Mouse (Mus musculus): Measurements from ENCODE around the gene Rassf2. TPM values are rescaled to one million over a fixed set of nuclear protein-coding genes. Genes with fewer than 3 reads are reported as not detected.

Rassf2 gene
- polyA plus RNA-seq, 1 experiment from 2014 or later: 10.6 TPM

DNA sequence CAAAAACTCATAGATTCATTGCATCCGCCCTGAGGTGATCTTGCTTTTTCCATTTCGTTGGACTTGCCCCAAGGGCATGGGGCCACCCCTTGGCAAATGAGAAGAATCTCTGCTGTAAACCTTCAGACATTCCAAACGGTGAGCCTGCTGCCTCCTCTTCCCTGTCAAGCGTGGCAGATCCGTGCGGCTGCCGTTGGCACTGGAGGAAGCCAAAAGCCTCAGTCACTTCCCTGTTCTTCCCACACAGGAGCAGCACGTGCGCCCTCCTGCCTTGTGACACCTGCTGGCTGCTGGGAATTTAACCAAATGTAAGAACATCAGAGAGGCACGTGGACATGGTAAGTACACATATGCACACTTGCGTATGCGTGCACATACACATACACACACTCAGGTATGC, 34.3 kb downstream of the Rassf2 start:
- WGBS: 87% methylated on average over 12 of the region's 12 CpGs
- H3K9me3 ChIP-seq: no peaks in the 10 kb centered on the region
- H3K4me3 ChIP-seq: no peak overlapping the region
- no peak overlapping the region for H3K27ac ChIP-seq (replicated peaks)
- no peak for DNase-seq (ENCODE audit: low spot score)
- H3K27me3 ChIP-seq (replicated peaks; ENCODE audit: low read depth, poor library complexity, severe bottlenecking): no peaks in the 10 kb centered on the region
- peaks cover 40% of the 10 kb centered on the region for H3K36me3 ChIP-seq (replicated peaks)
- peaks cover 10% of the 10 kb centered on the region for H3K4me1 ChIP-seq

DNA sequence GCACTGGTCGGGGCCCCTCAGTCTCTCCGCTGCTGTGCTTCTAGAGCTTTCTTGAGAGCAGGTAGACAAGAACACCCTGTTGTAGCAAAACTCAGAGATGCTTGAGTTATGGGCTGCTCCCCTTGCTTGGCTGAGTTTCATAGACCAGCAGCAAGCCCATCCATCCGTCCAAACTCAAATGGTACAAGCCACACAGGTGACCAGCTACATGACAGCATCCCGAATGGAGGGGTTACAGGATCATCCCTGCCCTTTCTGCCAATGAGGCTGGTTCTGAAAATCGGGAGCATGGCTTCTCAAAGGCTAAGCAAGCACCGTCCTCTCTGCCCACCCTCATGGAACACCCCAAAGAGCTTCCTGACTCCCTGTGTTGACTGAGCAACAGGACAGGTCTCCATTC, 35.1 kb downstream of the Rassf2 start:
- H3K4me3 ChIP-seq: no peak overlapping the region
- no peaks in the 10 kb centered on the region for H3K9me3 ChIP-seq
- 92% methylated on average over 6 of the region's 6 CpGs for WGBS
- peaks cover 34% of the 10 kb centered on the region for H3K36me3 ChIP-seq (replicated peaks)
- no peak for DNase-seq (ENCODE audit: low spot score)
- H3K27ac ChIP-seq (replicated peaks): no peak overlapping the region
- H3K4me1 ChIP-seq: peaks cover 10% of the 10 kb centered on the region
- H3K27me3 ChIP-seq (replicated peaks; ENCODE audit: low read depth, poor library complexity, severe bottlenecking): no peaks in the 10 kb centered on the region

DNA sequence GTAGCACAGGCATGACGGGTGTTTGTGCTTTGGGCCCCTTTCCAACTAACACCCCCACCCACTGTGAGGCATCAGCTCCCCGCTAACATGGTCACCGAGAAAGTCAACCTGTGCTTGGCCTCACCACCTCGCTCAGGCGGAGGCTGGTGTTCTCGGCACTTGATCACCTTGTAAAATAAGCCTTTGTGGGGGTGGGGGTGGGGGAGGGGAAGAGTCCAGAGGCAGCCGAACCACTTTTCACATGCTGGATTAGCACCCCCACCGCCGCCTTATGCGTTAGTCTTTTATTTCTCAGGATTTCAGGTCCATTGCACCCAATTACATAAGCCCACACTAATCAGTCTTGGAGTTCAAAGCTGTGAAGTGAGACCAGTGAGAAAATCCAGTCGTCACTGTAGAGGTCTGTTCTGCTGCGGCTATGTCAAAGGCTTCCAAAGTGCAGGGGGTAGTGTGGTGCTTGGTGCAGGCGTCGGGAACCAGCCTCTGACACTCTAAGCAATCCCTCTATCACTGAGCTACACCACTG, 36.4 kb downstream of the Rassf2 start:
- Histone ChIP-seq H3K4me3 (no peak overlapping the region), H3K9me3 (no peaks in the 10 kb centered on the region), H3K27me3 (replicated peaks; ENCODE audit: low read depth, poor library complexity, severe bottlenecking) (no peaks in the 10 kb centered on the region), H3K36me3 (replicated peaks) (peaks cover 28% of the 10 kb centered on the region), H3K27ac (replicated peaks) (0 out of 2 replicates have a peak overlapping the region, but pooled peaks have one; percentile 41), H3K4me1 (peaks cover 10% of the 10 kb centered on the region)
- no peak for DNase-seq (ENCODE audit: low spot score)
- WGBS: 45% methylated on average over 14 of the region's 14 CpGs

DNA sequence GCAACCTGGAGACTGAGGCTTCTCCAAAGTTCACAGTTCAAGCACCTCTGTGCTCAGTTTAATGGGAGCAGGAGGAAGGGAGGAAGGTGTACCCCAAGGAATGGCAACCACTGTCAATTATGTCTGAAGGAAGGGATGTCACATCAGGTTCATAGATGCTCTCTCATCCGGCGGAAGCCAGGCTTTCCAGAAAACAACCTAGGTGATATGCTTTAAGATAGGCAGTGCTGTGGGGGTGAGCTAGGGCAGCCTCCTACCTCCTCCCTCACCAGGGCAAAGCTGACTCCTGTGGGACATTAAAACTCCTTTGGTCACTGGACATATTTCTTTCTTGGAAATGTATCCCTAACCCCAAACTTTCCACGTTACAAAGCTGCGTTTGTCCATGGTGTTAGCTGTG, 36.9 kb downstream of the Rassf2 start:
- no peak for DNase-seq (ENCODE audit: low spot score)
- Histone ChIP-seq H3K36me3 (replicated peaks) (peaks cover 25% of the 10 kb centered on the region), H3K4me3 (no peak overlapping the region), H3K27me3 (replicated peaks; ENCODE audit: low read depth, poor library complexity, severe bottlenecking) (no peaks in the 10 kb centered on the region), H3K27ac (replicated peaks) (0 out of 2 replicates have a peak overlapping the region, but pooled peaks have one; percentile 41), H3K4me1 (peaks cover 10% of the 10 kb centered on the region), H3K9me3 (no peaks in the 10 kb centered on the region)
- 83% methylated on average over 4 of the region's 4 CpGs for WGBS

DNA sequence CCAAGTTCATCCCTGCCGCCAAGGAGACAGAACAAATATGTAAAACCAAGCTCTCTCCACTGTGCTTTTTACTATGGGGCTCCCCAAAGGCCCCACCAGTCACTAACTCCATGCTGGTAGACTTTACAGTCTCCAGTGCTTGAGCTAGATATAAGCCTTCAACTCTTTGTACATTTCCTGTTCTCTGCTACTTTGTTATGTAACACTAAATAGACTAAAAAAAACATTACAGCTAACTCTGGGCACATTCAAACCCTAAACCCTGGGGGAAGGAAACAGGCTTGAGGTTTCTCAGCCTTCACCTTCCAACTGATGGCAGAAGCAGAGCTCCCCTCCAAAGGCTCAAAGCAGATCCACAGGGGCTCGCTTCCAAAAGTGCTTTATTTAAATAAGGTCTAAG, 37.6 kb downstream of the Rassf2 start:
- no peak overlapping the region for H3K27ac ChIP-seq (replicated peaks)
- H3K4me1 ChIP-seq: peaks cover 10% of the 10 kb centered on the region
- peaks cover 18% of the 10 kb centered on the region for H3K36me3 ChIP-seq (replicated peaks)
- WGBS: 85% methylated on average over 2 of the region's 2 CpGs
- H3K9me3 ChIP-seq: no peaks in the 10 kb centered on the region
- DNase-seq (ENCODE audit: low spot score): no peak
- no peak overlapping the region for H3K4me3 ChIP-seq
- H3K27me3 ChIP-seq (replicated peaks; ENCODE audit: low read depth, poor library complexity, severe bottlenecking): no peaks in the 10 kb centered on the region

DNA sequence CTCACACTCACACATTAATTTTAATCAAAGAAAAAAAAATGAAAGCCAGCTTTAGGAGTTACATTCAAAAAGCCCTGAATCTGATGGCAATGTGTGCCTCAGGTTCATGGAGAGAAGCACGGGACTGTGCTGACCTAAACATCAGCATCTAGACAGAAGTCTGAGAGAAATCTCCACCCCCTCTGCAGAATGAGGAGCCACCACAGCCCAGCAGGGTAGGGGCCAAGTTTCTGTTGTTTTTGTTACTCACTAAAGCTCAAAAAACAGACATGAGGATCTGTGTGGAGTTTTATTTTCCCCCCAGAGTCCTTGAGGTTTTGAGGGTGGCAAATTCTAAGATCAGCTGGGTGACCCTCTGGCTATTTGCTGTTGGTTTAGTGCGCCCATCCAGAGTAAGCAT, 41.5 kb downstream of the Rassf2 start:
- DNase-seq (ENCODE audit: low spot score): no peak
- H3K27ac ChIP-seq (replicated peaks): no peak overlapping the region
- H3K9me3 ChIP-seq: no peaks in the 10 kb centered on the region
- 73% methylated on average over 2 of the region's 2 CpGs for WGBS
- no peak overlapping the region for H3K4me3 ChIP-seq
- H3K36me3 ChIP-seq (replicated peaks): no peaks in the 10 kb centered on the region
- no peaks in the 10 kb centered on the region for H3K27me3 ChIP-seq (replicated peaks; ENCODE audit: low read depth, poor library complexity, severe bottlenecking)
- H3K4me1 ChIP-seq: peaks cover 6% of the 10 kb centered on the region

DNA sequence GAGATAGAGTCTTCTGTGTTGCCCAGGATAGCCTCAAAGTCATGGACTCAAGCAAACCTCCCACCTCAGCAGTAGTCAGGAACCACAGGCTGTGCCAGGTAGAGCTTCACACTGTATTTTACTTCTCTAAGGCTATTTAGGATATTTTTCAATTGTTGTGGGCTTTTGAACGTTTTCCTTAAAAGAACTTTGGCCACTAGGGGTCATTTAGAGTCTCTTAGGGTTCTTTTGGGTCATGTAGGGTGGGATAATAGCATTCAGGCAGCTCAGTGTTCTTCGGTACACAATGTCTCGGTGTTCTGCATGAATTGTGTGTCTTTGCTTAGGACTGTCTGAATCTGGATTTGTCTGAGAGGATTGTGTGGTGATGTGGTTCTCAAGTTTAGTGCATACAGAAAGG, 42.1 kb downstream of the Rassf2 start:
- 57% methylated on average over 3 of the region's 3 CpGs for WGBS

DNA sequence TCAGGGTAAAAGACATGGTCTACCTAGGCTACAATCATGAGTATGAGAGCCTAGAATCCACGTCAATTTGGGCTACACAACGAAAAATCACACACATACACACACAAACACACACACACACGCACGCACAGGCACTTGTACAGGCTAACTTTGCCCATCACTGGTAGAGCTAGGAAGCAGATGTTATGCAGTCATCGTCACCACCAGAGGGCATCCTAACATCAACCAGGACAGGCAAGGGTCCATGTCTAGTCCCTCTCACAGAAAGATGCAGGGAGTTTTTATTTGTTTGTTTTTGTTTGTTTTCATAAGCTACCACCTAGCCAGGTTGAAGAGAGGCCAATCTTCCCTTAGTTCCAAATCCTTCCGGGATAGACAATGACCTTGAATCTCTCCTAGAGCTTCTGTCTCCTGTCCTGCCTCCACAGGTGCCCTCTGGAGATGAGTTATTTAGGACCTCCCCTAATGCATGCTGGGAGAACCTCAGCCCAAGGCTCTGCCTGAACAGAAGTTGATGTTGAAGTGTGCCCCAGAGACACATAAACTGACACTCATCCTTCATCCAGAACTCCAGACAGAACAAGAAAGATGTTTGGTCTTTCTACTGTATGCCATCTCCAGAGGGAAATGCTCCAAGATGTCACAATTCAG, 47.4 kb downstream of the Rassf2 start:
- Histone ChIP-seq H3K27ac (replicated peaks) (no peak overlapping the region), H3K9me3 (peaks cover 2% of the 10 kb centered on the region; the same call in 1 of the 2 replicates), H3K4me3 (no peak overlapping the region), H3K36me3 (replicated peaks) (no peaks in the 10 kb centered on the region), H3K27me3 (replicated peaks; ENCODE audit: low read depth, poor library complexity, severe bottlenecking) (no peaks in the 10 kb centered on the region), H3K4me1 (peaks cover 4% of the 10 kb centered on the region)
- peak; percentile 68 for DNase-seq (ENCODE audit: low spot score)
- 16% methylated on average over 6 of the region's 6 CpGs for WGBS

More for the DNA sequence above, 42.1 kb downstream of the Rassf2 start:
- Histone ChIP-seq H3K9me3 (no peaks in the 10 kb centered on the region), H3K4me3 (no peak overlapping the region), H3K4me1 (no peaks in the 10 kb centered on the region), H3K27me3 (replicated peaks; ENCODE audit: low read depth, poor library complexity, severe bottlenecking) (no peaks in the 10 kb centered on the region), H3K36me3 (replicated peaks) (no peaks in the 10 kb centered on the region), H3K27ac (replicated peaks) (no peak overlapping the region)
- no peak for DNase-seq (ENCODE audit: low spot score)

DNA sequence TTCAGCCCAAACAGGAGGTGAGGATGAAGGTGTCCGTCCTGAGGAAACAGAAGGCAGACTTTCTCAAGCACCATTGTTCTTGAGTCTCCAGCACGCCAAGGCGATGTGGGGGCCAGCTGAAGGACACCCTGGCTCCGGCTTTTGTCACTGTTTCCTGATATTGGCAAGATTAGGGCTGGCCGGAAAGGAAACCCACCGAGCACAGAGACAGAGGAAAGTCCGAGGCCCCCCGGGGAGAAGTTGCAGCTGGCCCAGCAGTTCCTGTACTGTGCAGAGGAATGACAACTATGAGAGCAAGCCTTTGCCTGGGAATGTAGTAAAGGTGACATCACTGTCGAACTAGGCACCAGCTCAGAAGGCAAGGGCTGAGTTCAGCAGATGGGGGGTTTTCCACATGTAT, 49.2 kb downstream of the Rassf2 start:
- Histone ChIP-seq H3K36me3 (replicated peaks) (no peaks in the 10 kb centered on the region), H3K4me3 (no peak overlapping the region), H3K27ac (replicated peaks) (no peak overlapping the region; the same call in 1 of the 2 replicates), H3K27me3 (replicated peaks; ENCODE audit: low read depth, poor library complexity, severe bottlenecking) (no peaks in the 10 kb centered on the region), H3K9me3 (peaks cover 2% of the 10 kb centered on the region; the same call in 1 of the 2 replicates), H3K4me1 (peaks cover 4% of the 10 kb centered on the region)
- WGBS: 41% methylated on average over 9 of the region's 9 CpGs
- DNase-seq (ENCODE audit: low spot score): peak; percentile 38

DNA sequence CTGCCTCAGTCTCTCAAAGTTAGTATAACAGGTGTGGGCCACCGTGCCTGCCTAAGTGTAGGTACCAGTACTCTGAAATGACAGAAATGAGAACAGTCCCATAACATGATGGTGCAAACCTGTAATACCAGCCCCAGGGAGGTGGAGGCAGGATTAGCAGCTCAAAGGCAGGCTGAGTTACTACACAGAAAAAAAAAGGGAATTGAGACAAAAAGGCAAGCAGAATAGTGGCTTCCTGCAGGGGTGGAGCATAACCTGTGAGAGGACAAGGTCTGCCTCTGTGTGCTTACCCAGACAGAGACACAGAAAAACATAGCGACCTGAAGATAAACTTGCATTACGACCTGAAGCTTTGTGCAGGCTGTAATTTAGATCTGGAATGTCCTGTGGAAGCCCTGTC, 53.4 kb downstream of the Rassf2 start:
- WGBS: 79% methylated on average over 3 of the region's 3 CpGs
- Histone ChIP-seq H3K27me3 (replicated peaks; ENCODE audit: low read depth, poor library complexity, severe bottlenecking) (no peaks in the 10 kb centered on the region), H3K9me3 (peaks cover 2% of the 10 kb centered on the region; the same call in 1 of the 2 replicates), H3K4me3 (no peak overlapping the region), H3K4me1 (peaks cover 4% of the 10 kb centered on the region), H3K36me3 (replicated peaks) (no peaks in the 10 kb centered on the region), H3K27ac (replicated peaks) (no peak overlapping the region)
- DNase-seq (ENCODE audit: low spot score): no peak

DNA sequence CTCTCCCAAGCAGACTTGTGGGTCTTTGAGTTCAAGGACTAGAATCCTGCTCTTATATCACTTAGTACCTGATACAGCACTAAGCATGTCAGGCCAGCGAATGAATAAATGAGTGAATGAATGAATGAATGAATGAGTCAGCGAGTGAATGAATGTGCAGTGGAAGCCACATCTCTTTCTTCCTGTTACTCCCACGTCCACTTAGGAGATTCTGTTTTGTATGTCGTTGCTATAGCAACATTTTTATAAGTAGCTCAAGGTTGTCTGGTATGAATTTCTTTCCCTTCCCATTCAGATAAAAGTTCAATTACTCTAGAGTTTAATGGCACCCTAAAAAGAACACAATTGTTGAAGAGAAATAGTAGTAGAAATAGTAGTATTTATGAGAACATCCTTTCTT, 59.0 kb downstream of the Rassf2 start:
- 85% methylated on average over 4 of the region's 4 CpGs for WGBS
- Histone ChIP-seq H3K4me1 (no peaks in the 10 kb centered on the region), H3K4me3 (no peak overlapping the region)

DNA sequence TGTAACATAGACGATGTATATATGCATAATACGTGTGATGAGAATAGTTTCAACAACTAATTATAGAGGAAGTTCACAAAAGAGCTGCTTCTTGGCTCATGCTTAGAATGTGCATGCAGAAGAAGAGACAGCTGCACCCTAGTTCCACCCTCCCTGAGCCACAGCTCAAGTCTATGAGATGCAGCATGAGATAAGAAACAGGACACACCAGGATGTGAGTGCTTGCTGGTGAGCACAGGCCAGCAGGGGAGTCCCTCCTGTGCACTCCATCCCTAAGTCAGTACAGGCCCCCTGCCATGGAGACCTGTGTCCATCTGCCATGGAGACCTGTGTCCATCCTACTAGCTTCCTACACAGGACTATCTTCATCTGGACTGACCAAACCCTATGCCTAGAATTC, 59.5 kb downstream of the Rassf2 start:
- Histone ChIP-seq H3K9me3 (no peaks in the 10 kb centered on the region), H3K4me1 (no peaks in the 10 kb centered on the region), H3K36me3 (replicated peaks) (no peaks in the 10 kb centered on the region), H3K4me3 (no peak overlapping the region), H3K27me3 (replicated peaks; ENCODE audit: low read depth, poor library complexity, severe bottlenecking) (no peaks in the 10 kb centered on the region), H3K27ac (replicated peaks) (no peak overlapping the region)
- WGBS: 90% methylated on average over 2 of the region's 2 CpGs
- DNase-seq (ENCODE audit: low spot score): no peak

More for the DNA sequence above, 59.0 kb downstream of the Rassf2 start:
- no peaks in the 10 kb centered on the region for H3K9me3 ChIP-seq
- no peak for DNase-seq (ENCODE audit: low spot score)
- H3K36me3 ChIP-seq (replicated peaks): no peaks in the 10 kb centered on the region
- no peak overlapping the region for H3K27ac ChIP-seq (replicated peaks)
- no peaks in the 10 kb centered on the region for H3K27me3 ChIP-seq (replicated peaks; ENCODE audit: low read depth, poor library complexity, severe bottlenecking)

DNA sequence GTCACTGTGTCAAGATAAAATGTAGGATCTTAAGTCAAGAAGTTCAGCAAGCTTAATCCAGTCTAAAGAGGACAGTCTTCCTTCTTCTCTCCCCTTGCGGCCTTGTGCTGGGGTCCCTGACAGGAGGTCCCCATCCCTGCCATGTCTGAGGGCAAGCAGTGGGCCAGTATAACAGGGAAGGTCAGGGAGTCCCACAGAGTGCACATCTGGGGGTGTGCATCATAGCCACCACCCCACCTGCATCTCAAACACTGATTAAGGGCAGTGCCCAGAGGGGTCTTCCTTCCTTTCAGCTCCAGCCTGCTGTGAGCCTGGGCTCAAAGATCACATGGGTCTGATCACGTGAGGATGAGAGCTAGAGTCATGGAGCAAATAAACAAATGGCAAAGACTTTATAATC, 68.4 kb downstream of the Rassf2 start:
- peaks cover 2% of the 10 kb centered on the region; the same call in 1 of the 2 replicates for H3K27me3 ChIP-seq (replicated peaks; ENCODE audit: low read depth, poor library complexity, severe bottlenecking)
- no peak overlapping the region for H3K4me3 ChIP-seq
- DNase-seq (ENCODE audit: low spot score): no peak
- no peak overlapping the region for H3K27ac ChIP-seq (replicated peaks)
- WGBS: 74% methylated on average over 2 of the region's 2 CpGs
- H3K36me3 ChIP-seq (replicated peaks): no peaks in the 10 kb centered on the region
- no peaks in the 10 kb centered on the region for H3K9me3 ChIP-seq
- H3K4me1 ChIP-seq: no peaks in the 10 kb centered on the region
